Mouse (Mus musculus) midbrain, embryonic 14.5 days (tissue): ENCODE data around the gene Spic. TPM values are rescaled to one million over a fixed set of nuclear protein-coding genes. Genes with fewer than 3 reads are reported as not detected.

Experiments used
- ATAC-seq: fragments of 200-750 bp; cut with Nextera tagmentation; 2 replicates; pipeline ENCODE4 v1.8.0; 2017; ENCODE audit warnings: moderate number of reproducible peaks, moderate library complexity; ENCODE audit not compliant: low FRiP score, low TSS enrichment
- DNase-seq: peaks from one replicate; pipeline ENCODE4 v3.0.0-alpha.2; 2015
- H3K27ac ChIP-seq: fragments of 300-500 bp; sonication (generic); replicated peaks from 2 replicates; pipeline ENCODE4 v1.5.1; 2014; ENCODE audit warnings: mild to moderate bottlenecking, low read depth, low read length, moderate library complexity
- H3K27me3 ChIP-seq: fragments of 300-500 bp; sonication (generic); 2 replicates; pipeline ENCODE4 v1.6.1; 2014; ENCODE audit warnings: low read length, control low read depth, mixed read lengths; ENCODE audit not compliant: control insufficient read depth, insufficient read depth
- H3K36me3 ChIP-seq: fragments of 300-500 bp; sonication (generic); 2 replicates; pipeline ENCODE4 v1.6.1; 2014; ENCODE audit warnings: low read length, control low read depth; ENCODE audit not compliant: control insufficient read depth, insufficient read depth
- H3K4me1 ChIP-seq: fragments of 300-500 bp; sonication (generic); 2 replicates; pipeline ENCODE4 v1.6.1; 2014; ENCODE audit warnings: mild to moderate bottlenecking, antibody characterized with exemption, low read length, control low read depth; ENCODE audit not compliant: control insufficient read depth, insufficient read depth
- H3K4me2 ChIP-seq: fragments of 300-500 bp; sonication (generic); 2 replicates; pipeline ENCODE4 v1.6.1; 2014; ENCODE audit warnings: mild to moderate bottlenecking, low read length, moderate library complexity
- H3K4me3 ChIP-seq: fragments of 300-500 bp; sonication (generic); replicated peaks from 2 replicates; pipeline ENCODE4 v1.5.1; 2014; ENCODE audit warnings: low read depth, low read length
- H3K9ac ChIP-seq: fragments of 300-500 bp; sonication (generic); replicated peaks from 2 replicates; pipeline ENCODE4 v1.6.1; 2014; ENCODE audit warnings: mild to moderate bottlenecking, low read length, moderate library complexity
- H3K9me3 ChIP-seq: fragments of 300-500 bp; sonication (generic); 2 replicates; pipeline ENCODE4 v1.6.1; 2016; ENCODE audit warnings: low read length, control low read depth, mixed read lengths; ENCODE audit not compliant: control insufficient read depth
- WGBS: fragments of 180-500 bp; shearing (Covaris S2); extraction: QIAGEN DNeasy Blood & Tissue Kit; methylation state at CpG from one replicate; pipeline ENCODE4 v1.1.7; 2014; 5-methylcytosine and 5-hydroxymethylcytosine counted together
- polyA plus RNA-seq: library from polyadenylated mRNA; unstranded; fragments of >200 nt; fragmentation: Nextera tagmentation; extraction: Ambion mirVana; gene quantifications from 2 replicates; pipeline ENCODE4 v1.2.1, GENCODE M21; 2014

Gene Spic
- polyA plus RNA-seq, 1 experiment from 2014 or later = not detected

DNA sequence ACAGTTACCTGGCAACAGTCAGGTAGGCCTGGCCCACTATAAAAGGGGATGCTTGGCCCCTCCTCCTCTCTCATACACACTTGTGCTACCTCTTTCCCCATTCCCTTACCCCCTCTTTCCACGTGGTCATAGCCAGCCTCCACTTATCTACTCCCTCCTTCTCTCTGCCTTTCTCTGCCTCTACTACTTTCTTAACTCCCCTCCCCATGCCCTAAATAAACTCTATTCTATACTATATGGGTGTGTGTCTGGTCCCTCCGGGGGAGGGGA lies 32.9 kb upstream of the Spic start:
- Histone ChIP-seq H3K27me3 (no peaks in the 10 kb centered on the region), H3K9ac (no peak overlapping the region), H3K27ac (no peak overlapping the region), H3K36me3 (no peaks in the 10 kb centered on the region), H3K4me2 (no peak overlapping the region), H3K4me3 (no peak overlapping the region), H3K4me1 (no peaks in the 10 kb centered on the region), H3K9me3 (no peaks in the 10 kb centered on the region)
- ATAC-seq (no peak), DNase-seq (no peak)
- WGBS = 52% methylated on average over 2 of the region's 2 CpGs

DNA sequence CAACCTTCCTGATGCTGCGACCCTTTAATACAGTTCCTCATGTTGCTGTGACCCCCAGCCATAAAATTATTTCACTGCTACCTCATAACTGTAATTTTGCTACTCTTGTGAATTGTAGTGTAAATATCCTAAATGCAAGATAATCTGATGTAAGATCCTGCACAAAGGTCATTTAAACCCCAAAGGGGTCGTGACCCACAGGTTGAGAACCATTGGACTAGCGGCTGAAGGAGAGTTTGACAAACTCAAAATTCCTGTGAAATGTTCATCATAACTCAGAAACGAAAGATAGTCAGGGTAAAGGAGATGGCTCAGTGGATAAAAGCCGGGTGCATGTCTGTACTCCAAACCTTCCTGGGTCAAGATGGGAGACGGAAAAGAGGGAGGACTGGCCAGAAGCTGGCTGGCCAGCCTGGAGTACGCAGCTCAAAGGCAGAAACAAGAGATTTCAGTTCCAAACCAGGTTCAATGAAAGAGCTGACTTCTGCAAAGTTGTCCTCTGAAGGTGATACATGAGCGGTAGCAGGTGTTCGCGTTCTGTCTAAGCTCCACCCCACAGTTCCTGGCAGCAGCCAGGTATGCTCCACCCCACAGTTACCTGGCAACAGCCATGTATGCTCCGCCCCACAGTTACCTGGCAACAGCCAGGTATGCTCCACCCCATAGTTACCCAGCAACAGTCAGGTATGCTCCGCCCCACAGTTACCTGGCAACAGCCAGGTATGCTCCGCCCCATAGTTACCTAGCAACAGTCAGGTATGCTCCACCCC lies 32.4 kb upstream of the Spic start:
- ATAC-seq (no peak), DNase-seq (no peak)
- no peak overlapping the region for H3K4me2 ChIP-seq
- no peaks in the 10 kb centered on the region for H3K27me3 ChIP-seq
- no peak overlapping the region for H3K9ac ChIP-seq
- H3K36me3 ChIP-seq = no peaks in the 10 kb centered on the region
- H3K9me3 ChIP-seq = no peaks in the 10 kb centered on the region
- H3K4me3 ChIP-seq = no peak overlapping the region
- no peaks in the 10 kb centered on the region for H3K4me1 ChIP-seq
- WGBS = 65% methylated on average over 13 of the region's 13 CpGs
- no peak overlapping the region for H3K27ac ChIP-seq

DNA sequence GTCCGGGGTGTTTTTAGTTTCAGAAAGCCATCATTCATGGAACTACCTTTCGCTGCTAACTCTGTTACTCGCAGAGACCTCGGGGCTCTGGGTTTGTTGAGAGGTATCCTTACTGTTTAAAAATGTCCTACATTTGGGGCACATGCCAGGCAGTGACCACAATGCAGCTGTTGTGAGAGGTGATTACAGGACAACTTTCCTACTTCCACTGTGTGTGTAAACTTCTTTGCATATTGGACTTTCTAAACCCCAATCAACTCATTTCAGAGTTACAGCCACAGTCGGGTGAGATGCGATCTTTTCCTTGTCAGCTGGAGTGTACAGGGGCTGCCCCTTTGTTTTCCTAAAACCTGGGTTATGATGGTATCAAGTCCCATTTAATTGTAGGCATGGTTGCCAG lies 30.8 kb upstream of the Spic start:
- DNase-seq = no peak
- no peak overlapping the region for H3K4me3 ChIP-seq
- no peak overlapping the region for H3K4me2 ChIP-seq
- no peaks in the 10 kb centered on the region for H3K4me1 ChIP-seq
- no peaks in the 10 kb centered on the region for H3K36me3 ChIP-seq
- H3K27ac ChIP-seq = no peak overlapping the region
- H3K27me3 ChIP-seq = no peaks in the 10 kb centered on the region
- 72% methylated on average over 6 of the region's 6 CpGs for WGBS
- H3K9me3 ChIP-seq = no peaks in the 10 kb centered on the region
- no peak overlapping the region for H3K9ac ChIP-seq
- no peak for ATAC-seq

DNA sequence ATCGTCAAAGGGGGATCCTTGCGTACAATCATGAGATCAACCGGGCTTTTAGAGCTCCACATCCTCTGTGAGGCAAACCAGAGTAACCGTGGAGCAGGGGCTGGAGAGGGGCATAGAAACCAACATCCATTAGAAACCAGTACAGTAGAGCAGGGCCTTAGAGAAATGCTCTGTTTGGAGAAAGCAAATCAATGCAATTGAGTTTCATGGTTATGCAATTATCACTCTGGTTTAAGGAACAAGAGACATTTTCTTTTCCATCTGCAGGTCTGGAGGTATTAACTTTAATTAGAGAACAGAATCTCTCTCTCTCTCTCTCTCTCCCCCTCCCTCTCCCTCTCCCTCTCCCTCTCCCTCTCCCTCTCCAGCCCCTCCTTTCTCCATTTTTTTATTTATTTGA lies 29.9 kb upstream of the Spic start:
- Histone ChIP-seq H3K27ac (no peak overlapping the region), H3K4me3 (no peak overlapping the region), H3K27me3 (no peaks in the 10 kb centered on the region), H3K9ac (no peak overlapping the region), H3K4me2 (no peak overlapping the region), H3K4me1 (no peaks in the 10 kb centered on the region), H3K36me3 (no peaks in the 10 kb centered on the region), H3K9me3 (no peaks in the 10 kb centered on the region)
- ATAC-seq (no peak), DNase-seq (no peak)
- WGBS = 85% methylated on average over 4 of the region's 4 CpGs

DNA sequence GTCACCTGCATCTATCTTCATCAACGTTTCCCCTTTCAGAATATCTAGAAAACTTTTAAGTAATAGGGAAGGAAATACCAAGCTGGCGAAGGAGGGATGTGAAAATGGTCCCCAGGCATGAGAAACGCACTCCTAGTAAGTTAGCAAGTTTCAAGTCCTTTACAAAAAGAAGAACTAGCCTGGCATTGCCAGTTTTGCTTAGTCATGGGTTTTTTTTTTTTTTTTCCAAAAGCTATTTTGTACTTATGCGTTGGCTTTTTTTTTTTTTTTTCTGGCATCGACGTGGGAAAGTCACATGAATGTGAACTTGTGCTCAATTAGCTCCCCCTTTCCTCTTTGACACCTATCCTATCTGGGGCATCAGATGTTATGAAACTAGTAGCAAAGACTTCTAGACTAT lies 27.5 kb upstream of the Spic start:
- no peaks in the 10 kb centered on the region for H3K36me3 ChIP-seq
- no peak overlapping the region for H3K4me3 ChIP-seq
- no peaks in the 10 kb centered on the region for H3K4me1 ChIP-seq
- H3K9me3 ChIP-seq = no peaks in the 10 kb centered on the region
- H3K27ac ChIP-seq = no peak overlapping the region
- 84% methylated on average over 6 of the region's 6 CpGs for WGBS
- H3K4me2 ChIP-seq = no peak overlapping the region
- DNase-seq (no peak), ATAC-seq (no peak)
- no peak overlapping the region for H3K9ac ChIP-seq
- H3K27me3 ChIP-seq = no peaks in the 10 kb centered on the region

DNA sequence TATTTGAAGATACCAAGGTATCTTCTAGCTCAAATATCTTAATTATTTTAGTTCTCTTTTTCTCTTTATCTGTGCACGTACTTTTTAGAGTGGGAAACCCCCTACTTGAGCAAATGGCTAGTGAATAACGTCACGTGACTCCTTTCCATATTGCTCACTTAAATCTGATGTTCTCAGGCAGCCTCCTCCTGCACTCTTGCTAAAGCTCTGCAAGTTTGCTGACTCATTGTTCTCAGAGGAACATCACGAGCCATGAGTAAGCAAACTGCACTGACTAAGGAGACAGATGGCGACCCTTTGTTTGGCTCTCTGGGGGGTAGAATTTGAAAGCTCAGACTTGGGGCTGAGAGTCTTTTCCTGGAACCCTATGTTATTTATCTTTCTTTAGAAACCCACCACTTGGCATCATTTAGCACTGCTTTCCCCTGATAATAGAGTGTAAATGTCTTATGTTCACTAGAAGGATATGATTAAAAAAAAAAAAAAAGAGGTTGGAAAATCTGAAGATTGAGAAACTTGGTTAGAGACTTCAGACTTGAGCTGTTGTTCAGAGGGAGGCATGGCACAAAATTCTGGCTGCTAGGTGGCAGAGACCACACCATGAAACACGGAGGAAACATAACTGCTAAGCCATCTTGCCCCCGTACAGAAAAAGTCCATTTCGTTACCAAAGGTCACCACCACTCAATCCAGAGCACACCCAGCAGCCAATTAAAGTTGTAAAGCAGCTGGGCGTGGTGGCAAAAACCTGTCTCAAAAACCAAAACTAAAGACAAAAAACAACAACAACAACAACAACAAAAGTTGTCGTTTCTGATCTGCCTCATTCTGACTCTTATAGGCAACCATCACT lies 24.1 kb upstream of the Spic start:
- peak; percentile 33 for DNase-seq
- Histone ChIP-seq H3K9ac (no peak overlapping the region), H3K36me3 (no peaks in the 10 kb centered on the region), H3K4me1 (no peaks in the 10 kb centered on the region), H3K27ac (no peak overlapping the region), H3K27me3 (no peaks in the 10 kb centered on the region), H3K4me2 (no peak overlapping the region), H3K9me3 (no peaks in the 10 kb centered on the region), H3K4me3 (no peak overlapping the region)
- WGBS = 63% methylated on average over 10 of the region's 10 CpGs
- no peak for ATAC-seq

DNA sequence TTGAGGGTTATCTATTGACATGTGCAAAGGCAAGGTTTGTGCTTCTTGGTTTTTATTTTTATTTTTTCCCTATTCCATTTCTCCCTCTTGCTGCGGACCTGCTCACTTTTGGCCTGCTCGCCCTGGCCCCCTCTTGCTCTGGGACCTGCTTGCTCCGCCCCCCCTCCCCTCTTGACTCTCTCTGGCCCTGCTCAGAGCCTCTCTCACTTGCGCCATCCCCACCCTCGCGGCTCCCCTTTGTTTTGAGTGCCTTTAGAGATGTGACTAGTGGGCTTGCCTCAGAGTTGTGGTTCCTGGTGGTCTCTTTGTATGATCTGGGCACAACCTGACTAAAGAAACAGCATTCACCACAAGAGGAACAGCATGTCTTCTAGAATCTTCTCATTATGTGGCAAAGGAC lies 16.1 kb upstream of the Spic start:
- WGBS = 74% methylated on average over 6 of the region's 6 CpGs
- Histone ChIP-seq H3K4me1 (no peaks in the 10 kb centered on the region), H3K27ac (no peak overlapping the region), H3K36me3 (no peaks in the 10 kb centered on the region), H3K9me3 (peaks cover 3% of the 10 kb centered on the region; the same call in 1 of the 2 replicates), H3K4me3 (no peak overlapping the region), H3K27me3 (no peaks in the 10 kb centered on the region), H3K4me2 (no peak overlapping the region), H3K9ac (no peak overlapping the region)
- DNase-seq = no peak
- no peak for ATAC-seq

DNA sequence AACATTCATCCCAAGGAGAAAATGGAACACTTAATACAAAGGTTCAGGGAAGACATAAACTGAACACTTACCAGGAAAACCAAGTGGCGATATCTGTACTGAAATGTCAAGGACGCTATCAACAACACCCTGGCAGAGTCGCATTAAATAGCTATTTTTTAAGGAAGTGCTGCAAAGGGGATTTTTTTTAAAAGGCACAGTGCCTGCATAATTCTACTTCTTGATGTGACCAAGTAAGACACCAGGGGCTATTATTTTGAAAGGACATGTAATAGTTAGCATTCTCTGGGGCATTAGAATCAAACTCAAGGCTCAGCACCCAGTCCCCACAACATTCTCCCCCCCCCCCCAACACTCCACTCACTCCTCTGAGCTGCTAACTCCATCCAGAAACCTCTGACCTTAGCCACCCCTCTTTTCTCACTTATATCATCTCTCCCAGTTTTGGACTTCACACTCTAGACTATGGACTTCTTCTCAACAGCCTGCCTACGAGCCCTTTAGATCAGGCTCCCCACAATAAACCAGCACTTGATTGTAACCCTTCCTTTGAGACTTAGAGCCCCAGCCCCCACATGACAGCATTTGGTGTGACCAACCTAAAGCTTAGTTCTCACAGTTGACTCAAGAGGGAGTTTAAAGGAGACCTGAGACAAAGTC lies 1.8 kb downstream of the Spic start:
- Histone ChIP-seq H3K27me3 (no peaks in the 10 kb centered on the region), H3K36me3 (no peaks in the 10 kb centered on the region), H3K4me2 (no peak overlapping the region), H3K27ac (no peak overlapping the region), H3K4me1 (no peaks in the 10 kb centered on the region), H3K9ac (no peak overlapping the region), H3K9me3 (no peaks in the 10 kb centered on the region), H3K4me3 (no peak overlapping the region)
- ATAC-seq (no peak), DNase-seq (no peak)
- 90% methylated on average over 4 of the region's 4 CpGs for WGBS
